Mouse (Mus musculus) thymus, postnatal 4 days (tissue): Measurements from ENCODE around the gene Iqcm.
"Not testable (repeated sequence)": the region's sequence is repeated elsewhere in the genome, so short reads cannot be mapped to it uniquely, and the experiment has no call there.

ENCODE experiments used
- DNase-seq: peaks from one replicate; pipeline ENCODE4 v3.0.0; 2021

Gene Iqcm

GRCm38 (mm10) chr8:75448394-75448793, at the start of gene Iqcm:
Gene Iqcm (plus strand): TSS chr8:75448694.
- DNase-seq = no peak

DNA sequence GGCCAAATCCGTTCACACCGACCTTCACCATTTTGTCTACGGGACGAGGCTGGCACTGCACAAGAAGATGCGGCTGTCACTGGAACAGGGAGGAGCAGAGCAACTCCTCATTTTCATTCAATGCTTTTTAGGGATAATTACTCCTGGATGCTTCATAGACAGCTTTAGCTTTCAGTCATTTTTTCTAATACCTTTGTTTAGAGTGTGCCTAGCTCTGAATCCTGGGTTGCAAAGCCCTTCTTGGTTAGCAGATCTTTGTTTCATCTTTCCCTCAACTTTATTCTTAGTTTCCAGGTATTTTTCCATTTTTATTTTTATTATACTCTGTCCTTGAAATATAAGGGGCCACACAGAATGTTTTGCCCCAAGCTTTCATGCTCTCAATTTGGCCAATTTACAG, 42.0 kb upstream of the Iqcm start, which contains the start of gene Gm10358:
TSS of gene Gm10358 (minus strand) at position 101 of the 400 bp plus-strand sequence.
- no peak for DNase-seq

DNA sequence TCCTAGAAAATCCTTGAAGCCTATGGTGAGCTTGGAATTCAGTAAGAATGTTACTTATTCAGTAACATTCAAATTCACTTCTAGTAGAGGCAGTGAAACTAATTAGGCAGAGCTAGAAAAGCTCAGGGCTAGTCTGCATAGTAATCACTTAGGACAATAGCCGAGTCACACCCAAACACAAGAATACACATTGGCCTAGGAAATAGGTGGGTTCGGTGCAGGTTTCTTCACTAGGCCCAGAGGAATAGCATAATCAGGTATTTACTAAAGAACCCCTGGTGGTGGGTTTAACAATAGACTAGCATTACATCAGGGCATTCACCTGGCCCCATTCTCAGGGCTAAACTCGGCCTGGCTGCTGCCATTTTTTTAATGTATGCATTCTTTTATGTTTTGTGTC, 32.8 kb upstream of the Iqcm start:
- DNase-seq = not testable (repeated sequence)

DNA sequence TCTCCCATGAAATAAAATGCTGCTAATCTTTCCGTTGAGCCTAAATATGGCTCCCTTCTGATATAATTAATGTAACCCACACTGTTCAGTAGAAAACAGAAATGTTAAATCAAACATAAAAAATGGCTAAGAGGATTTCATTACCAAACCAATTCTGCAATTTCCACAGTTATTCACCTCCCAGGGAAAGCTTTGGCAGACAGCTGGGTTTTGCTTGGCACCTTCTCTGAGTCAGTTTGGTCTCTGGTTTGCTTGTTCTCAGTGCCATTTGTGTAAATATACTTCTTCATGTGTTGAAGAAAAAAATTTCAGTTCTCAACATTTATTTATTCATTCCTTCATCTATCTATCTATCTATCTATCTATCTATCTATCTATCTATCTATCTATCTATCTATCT, 28.3 kb downstream of the Iqcm start:
- no peak for DNase-seq

DNA sequence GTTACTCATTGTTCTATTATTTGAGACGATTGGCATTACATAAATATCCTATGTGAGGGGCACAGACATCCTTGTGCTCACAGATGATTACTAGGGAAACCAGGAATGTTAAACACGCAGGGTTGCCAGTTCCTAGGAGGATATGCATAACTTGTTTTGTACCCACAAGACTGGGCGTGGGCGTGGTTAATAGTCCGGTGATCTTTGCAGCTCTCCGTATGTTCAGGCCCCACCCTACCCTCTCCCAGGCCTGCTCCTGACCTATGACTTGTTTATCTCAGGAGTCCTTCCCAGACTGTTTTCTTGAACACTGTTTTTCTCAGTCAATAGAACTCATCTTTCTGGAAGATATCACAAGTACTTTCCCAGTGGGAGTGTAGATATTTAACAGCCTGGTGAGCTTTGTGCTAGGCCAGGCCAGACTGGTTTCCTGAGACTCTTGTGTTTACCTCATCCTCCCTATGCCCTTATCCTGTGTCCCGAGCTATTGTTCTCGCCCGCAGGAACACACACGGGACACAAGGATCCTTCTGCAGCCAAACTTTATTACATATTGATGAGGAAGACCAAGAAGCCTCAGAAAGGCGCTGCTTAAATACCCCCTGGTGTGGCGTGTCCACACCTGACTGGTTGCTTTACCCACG, 40.7 kb downstream of the Iqcm start:
- DNase-seq = no peak

DNA sequence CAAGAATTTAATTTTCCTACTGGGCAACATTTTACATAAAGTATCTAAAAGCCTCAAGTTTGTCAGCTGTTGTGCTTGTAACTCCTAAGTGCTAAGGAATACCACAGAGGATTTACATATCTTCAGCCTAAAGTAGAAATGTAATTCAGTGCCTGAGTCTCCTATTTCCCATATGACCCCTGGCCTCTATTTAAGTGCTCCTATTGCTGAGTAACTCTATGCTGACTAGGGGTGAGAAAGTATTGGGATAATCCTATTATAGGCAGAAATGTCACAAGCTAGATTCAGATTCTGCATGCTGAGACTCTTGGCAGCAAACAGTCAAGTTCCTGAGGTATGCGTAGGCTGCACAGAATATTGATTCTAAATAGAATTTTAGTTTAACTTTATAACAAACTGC, 60.8 kb downstream of the Iqcm start:
- DNase-seq = no peak

- DNase-seq = no peak
Measured at GRCm38 (mm10) chr8:75513786-75514185, 65.3 kb downstream of the Iqcm start.

DNA sequence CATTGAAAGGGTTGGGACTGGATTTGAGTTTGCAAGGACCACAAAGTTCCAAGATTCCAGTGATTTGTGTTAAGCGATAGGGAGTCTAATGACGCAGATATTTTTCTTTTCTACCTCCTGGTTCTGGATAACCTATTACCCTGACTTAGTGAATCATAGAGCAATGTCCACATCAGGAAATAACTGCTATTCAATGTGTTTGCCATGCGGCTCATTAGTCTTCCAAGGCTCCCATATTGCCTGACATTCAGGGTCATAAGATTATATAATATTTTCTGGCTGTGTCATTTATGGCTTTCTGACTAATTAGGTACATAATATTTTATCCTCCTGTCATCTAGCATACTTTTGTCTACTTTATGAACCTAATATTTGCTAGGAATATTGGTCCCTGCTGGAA, 100.8 kb downstream of the Iqcm start:
- no peak for DNase-seq

- DNase-seq = no peak
Measured at GRCm38 (mm10) chr8:75596281-75596680, 147.8 kb downstream of the Iqcm start.

- no peak for DNase-seq
Measured at GRCm38 (mm10) chr8:75642958-75643357, 194.5 kb downstream of the Iqcm start.

DNA sequence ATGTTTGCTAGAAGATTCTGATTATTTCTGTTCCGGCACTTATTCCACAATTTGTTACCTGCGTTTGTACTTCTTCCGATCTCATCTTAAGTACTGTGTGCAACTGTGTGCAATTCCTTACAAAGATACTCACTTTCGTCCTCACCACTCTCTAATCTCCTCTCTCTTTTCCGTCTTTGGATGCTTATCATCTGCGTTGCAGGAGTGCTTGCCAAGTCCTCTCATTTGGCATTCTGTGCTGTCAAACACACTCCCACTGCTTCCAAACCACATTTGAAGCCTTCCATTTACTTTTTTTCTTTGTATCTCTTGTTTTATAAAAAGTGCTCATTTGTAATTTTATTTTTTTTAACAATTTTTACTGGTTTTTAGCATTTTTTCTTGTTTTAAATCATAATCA, 210.8 kb downstream of the Iqcm start:
- DNase-seq = no peak

- no peak for DNase-seq
Measured at GRCm38 (mm10) chr8:75746561-75746960, 298.1 kb downstream of the Iqcm start.

DNA sequence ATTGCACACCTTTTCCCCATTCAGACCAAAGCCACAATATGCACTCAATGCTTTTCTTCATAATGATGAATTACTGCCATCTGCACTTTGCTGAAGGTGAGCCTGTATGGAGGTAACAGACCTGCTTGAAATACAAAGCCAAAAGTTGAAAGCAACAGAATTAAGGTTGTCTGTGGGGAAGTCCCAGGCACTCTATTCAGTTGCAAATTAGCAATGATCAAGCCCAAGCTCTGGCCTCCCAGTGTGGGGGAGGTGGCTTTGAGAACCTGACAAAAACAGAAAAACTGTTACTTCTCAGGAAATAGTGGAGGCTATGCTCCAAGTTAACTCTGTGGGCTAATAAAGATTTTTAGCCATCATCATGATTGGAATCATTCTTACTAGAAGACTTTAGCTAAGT, 307.1 kb downstream of the Iqcm start:
- no peak for DNase-seq

GRCm38 (mm10) chr8:75828468-75829132, 380.1 kb downstream of the Iqcm start:
- no peak for DNase-seq

DNA sequence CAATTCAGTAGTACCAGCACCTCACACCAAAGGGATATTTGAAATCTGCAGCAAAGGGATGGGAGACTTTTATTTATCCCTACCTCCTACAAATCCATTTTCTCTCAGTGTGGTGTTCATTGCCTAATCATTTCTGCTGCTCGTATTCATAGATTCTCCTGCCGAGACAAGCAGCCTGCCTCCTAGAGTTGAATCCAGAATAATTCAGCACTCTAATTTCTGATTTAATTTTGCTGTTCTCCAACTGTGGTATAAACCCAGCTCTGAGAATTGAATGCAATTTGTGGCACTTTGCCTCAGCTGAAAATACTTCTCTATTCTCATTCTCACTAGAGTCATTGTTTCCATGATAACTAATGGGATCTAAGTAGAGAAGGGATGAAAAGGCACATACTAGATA, 386.8 kb downstream of the Iqcm start:
- no peak for DNase-seq

GRCm38 (mm10) chr8:75917603-75918344, 469.3 kb downstream of the Iqcm start:
- no peak for DNase-seq

GRCm38 (mm10) chr8:75949166-75949565, 500.7 kb downstream of the Iqcm start:
- no peak for DNase-seq

DNA sequence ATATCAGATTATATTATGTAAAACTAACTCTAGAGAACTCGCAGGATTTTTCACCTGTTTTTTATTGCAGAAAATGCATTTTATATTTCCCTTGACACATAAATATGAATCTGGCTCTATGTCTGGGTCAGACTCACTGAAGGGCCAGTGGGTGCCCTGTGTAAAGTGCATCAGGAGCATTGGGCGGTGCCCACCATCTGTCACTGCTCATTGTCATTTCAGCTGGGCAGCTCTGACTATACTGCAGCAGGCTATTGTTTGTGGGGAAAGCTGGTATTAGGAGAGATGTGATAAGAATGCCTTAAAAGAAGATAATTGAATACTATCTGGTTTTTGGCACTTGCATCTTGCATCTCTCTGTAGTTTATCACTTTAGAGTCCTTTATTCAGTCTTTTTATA, 507.5 kb downstream of the Iqcm start:
- no peak for DNase-seq

GRCm38 (mm10) chr8:76018501-76018900, 570.0 kb downstream of the Iqcm start:
- no peak for DNase-seq
